Mouse (Mus musculus) naive thymus-derived CD4-positive, alpha-beta T cell, adult 2 months (primary cell): ENCODE measurements around the gene Sorbs1.

ENCODE experiments used
- DNase-seq: peaks from one replicate; pipeline ENCODE4 v3.0.0-alpha.2; 2011; ENCODE audit warnings: low read depth

The Sorbs1 gene

GRCm38 (mm10) chr19:40299983-40300759, 213.4 kb downstream of the Sorbs1 start:
- DNase-seq, result peak; percentile 18

GRCm38 (mm10) chr19:40299182-40299581, 214.4 kb downstream of the Sorbs1 start:
- no peak for DNase-seq

GRCm38 (mm10) chr19:40298574-40298973, 215.0 kb downstream of the Sorbs1 start:
- DNase-seq, result no peak

- DNase-seq, result no peak
Observed at GRCm38 (mm10) chr19:40297798-40298144, 215.8 kb downstream of the Sorbs1 start.

- DNase-seq, result no peak
Observed at GRCm38 (mm10) chr19:40297078-40297797, 216.3 kb downstream of the Sorbs1 start.

- DNase-seq, result no peak
Observed at GRCm38 (mm10) chr19:40294231-40294630, 219.3 kb downstream of the Sorbs1 start.

- DNase-seq, result no peak
Observed at GRCm38 (mm10) chr19:40293791-40294190, 219.8 kb downstream of the Sorbs1 start.

- no peak for DNase-seq
Observed at GRCm38 (mm10) chr19:40290099-40290724, 223.4 kb downstream of the Sorbs1 start.

GRCm38 (mm10) chr19:40288415-40288814, 225.2 kb downstream of the Sorbs1 start:
- DNase-seq, result no peak

- DNase-seq, result no peak
Observed at GRCm38 (mm10) chr19:40284704-40285103, 228.9 kb downstream of the Sorbs1 start.

- no peak for DNase-seq
Observed at GRCm38 (mm10) chr19:40283415-40283814, 230.2 kb downstream of the Sorbs1 start.

GRCm38 (mm10) chr19:40278372-40279023, 235.1 kb downstream of the Sorbs1 start:
- DNase-seq, result no peak

- no peak for DNase-seq
Observed at GRCm38 (mm10) chr19:40277494-40277893, 236.1 kb downstream of the Sorbs1 start.

GRCm38 (mm10) chr19:40275401-40276188, 238.0 kb downstream of the Sorbs1 start:
- no peak for DNase-seq

GRCm38 (mm10) chr19:40272674-40273073, 240.9 kb downstream of the Sorbs1 start:
- DNase-seq, result no peak

GRCm38 (mm10) chr19:40271308-40271892, 242.2 kb downstream of the Sorbs1 start, which contains the start of gene Pdlim1:
Gene Pdlim1 (minus strand): TSS chr19:40271842.
- DNase-seq, result peak; percentile 86

GRCm38 (mm10) chr19:40270351-40271307, 242.9 kb downstream of the Sorbs1 start:
- peak; percentile 82 for DNase-seq

GRCm38 (mm10) chr19:40269526-40269925, 244.1 kb downstream of the Sorbs1 start:
- DNase-seq, result no peak

- no peak for DNase-seq
Observed at GRCm38 (mm10) chr19:40268493-40268892, 245.1 kb downstream of the Sorbs1 start.

- peak; percentile 79 for DNase-seq
Observed at GRCm38 (mm10) chr19:40267380-40267779, 246.2 kb downstream of the Sorbs1 start.
